ENCODE assay signal across 8 mouse cellular contexts in genomic region chr6:56923726-56924707, GRCm38 (mm10). TPM values are rescaled to one million over a fixed set of nuclear protein-coding genes. Genes with fewer than 3 reads are reported as not detected.
DNase-seq lines count a peak whose midpoint lies in the region; ATAC-seq and TF ChIP-seq lines count a peak whose summit lies in the region.

TSS of gene Nt5c3 (minus strand) at chr6:56923932.
TSS of gene Vmn1r4 (plus strand) at chr6:56924015.

- peak; percentile 98 for ATAC-seq in forebrain, embryonic 11.5 days (replicated peaks; ENCODE audit: low FRiP score)
- ATAC-seq in heart, embryonic 16.5 days (replicated peaks; ENCODE audit: extremely low read depth, insufficient read depth, low FRiP score): peak; percentile 97
- ATAC-seq in liver, embryonic 15.5 days (ENCODE audit: insufficient read depth): peak; percentile 85
- ATAC-seq in neural tube, embryonic 12.5 days (ENCODE audit: low FRiP score, low read depth): peak; percentile 97

- no peak for TF ChIP-seq RAD21 in CH12.LX (IDR thresholded peaks at IDR 0.05; ENCODE audit: low read depth, low read length)

- peaks cover 3 to 14% of the 10 kb centered on the region in 2 experiments; a peak in 3 of 4 replicates for H3K4me1 ChIP-seq in CH12.LX (ENCODE audit: control insufficient read depth in 1 of 2, insufficient read depth in 2 of 2)
- H3K4me1 ChIP-seq in forebrain, embryonic 11.5 days (replicated peaks; ENCODE audit: control insufficient read depth, insufficient read depth, low read length): no peaks in the 10 kb centered on the region
- H3K4me1 ChIP-seq in heart, embryonic 16.5 days (ENCODE audit: control insufficient read depth, insufficient read depth, low read length): peaks cover 20% of the 10 kb centered on the region
- peaks cover 38% of the 10 kb centered on the region for H3K4me1 ChIP-seq in liver, embryonic 15.5 days (replicated peaks)
- H3K4me1 ChIP-seq in neural tube, embryonic 12.5 days: 0 out of 2 replicates have a peak, but pooled peaks cover 3% of the 10 kb centered on the region

- in situ Hi-C loops in CH12.LX (cut with MboI; ENCODE audit: low pct_ligation_motif_present, low pct_unique_long_range_greater_than_20kb, low sequenced_read_pairs): no loop called here

- peak; percentile 58 for TF ChIP-seq POLR2A in CH12.LX (IDR thresholded peaks at IDR 0.05; ENCODE audit: low read depth, low read length)

- H3K36me3 ChIP-seq in CH12.LX (replicated peaks in 1 of 2; ENCODE audit: control insufficient read depth in 1 of 2, insufficient read depth in 1 of 2, low read length in 1 of 2): peaks cover 0 to 2% of the 10 kb centered on the region in 2 experiments
- no peaks in the 10 kb centered on the region for H3K36me3 ChIP-seq in forebrain, embryonic 11.5 days (ENCODE audit: control insufficient read depth, insufficient read depth, low read length)
- no peaks in the 10 kb centered on the region for H3K36me3 ChIP-seq in heart, embryonic 16.5 days (ENCODE audit: control insufficient read depth, insufficient read depth)
- no peaks in the 10 kb centered on the region for H3K36me3 ChIP-seq in liver, embryonic 15.5 days (replicated peaks)
- H3K36me3 ChIP-seq in neural tube, embryonic 12.5 days: no peaks in the 10 kb centered on the region

- H3K4me3 ChIP-seq in CH12.LX (replicated peaks in 1 of 3; ENCODE audit: low read depth in 2 of 3, low read length in 2 of 3, poor library complexity in 1 of 3): peak within 1 kb of the TSS; percentile 74 to 96 (median 82)
- peak within 1 kb of the TSS; percentile 54 for H3K4me3 ChIP-seq in forebrain, embryonic 11.5 days (ENCODE audit: low read depth, low read length)
- H3K4me3 ChIP-seq in heart, embryonic 16.5 days (ENCODE audit: low read length): peak within 1 kb of the TSS; percentile 88
- H3K4me3 ChIP-seq in liver, embryonic 15.5 days (replicated peaks): peak within 1 kb of the TSS; percentile 79
- peak within 1 kb of the TSS; percentile 60 for H3K4me3 ChIP-seq in neural tube, embryonic 12.5 days

- no peaks in the 10 kb centered on the region for H3K27me3 ChIP-seq in CH12.LX (replicated peaks)
- H3K27me3 ChIP-seq in forebrain, embryonic 11.5 days (ENCODE audit: control insufficient read depth, insufficient read depth, low read length): no peaks in the 10 kb centered on the region
- no peaks in the 10 kb centered on the region for H3K27me3 ChIP-seq in heart, embryonic 16.5 days (ENCODE audit: control insufficient read depth, insufficient read depth, low read length)
- no peaks in the 10 kb centered on the region for H3K27me3 ChIP-seq in liver, embryonic 15.5 days
- no peaks in the 10 kb centered on the region for H3K27me3 ChIP-seq in neural tube, embryonic 12.5 days (replicated peaks)

- peak within 1 kb of the TSS; percentile 90 for H3K9ac ChIP-seq in CH12.LX (ENCODE audit: insufficient read depth, low read depth)
- peak within 1 kb of the TSS; percentile 73 for H3K9ac ChIP-seq in forebrain, embryonic 11.5 days (ENCODE audit: low read length)
- H3K9ac ChIP-seq in heart, embryonic 16.5 days (ENCODE audit: low read length): peak within 1 kb of the TSS; percentile 89
- peak within 1 kb of the TSS; percentile 88 for H3K9ac ChIP-seq in liver, embryonic 15.5 days
- peak within 1 kb of the TSS; percentile 72 for H3K9ac ChIP-seq in neural tube, embryonic 12.5 days

- H3K27ac ChIP-seq in CH12.LX (ENCODE audit: insufficient read depth, low read depth): peak within 1 kb of the TSS; percentile 73
- H3K27ac ChIP-seq in forebrain, embryonic 11.5 days (ENCODE audit: low read depth, low read length): peak within 1 kb of the TSS; percentile 25; the same call in 1 of the 2 replicates
- H3K27ac ChIP-seq in heart, embryonic 16.5 days (ENCODE audit: low read length): peak within 1 kb of the TSS; percentile 78
- H3K27ac ChIP-seq in liver, embryonic 15.5 days (replicated peaks): peak within 1 kb of the TSS; percentile 94
- H3K27ac ChIP-seq in neural tube, embryonic 12.5 days: peak within 1 kb of the TSS; percentile 11

- WGBS in forebrain, embryonic 11.5 days: 4% methylated on average over 44 of the region's 64 CpGs
- 2% methylated on average over 64 of the region's 64 CpGs for WGBS in heart, embryonic 16.5 days
- WGBS in liver, embryonic 15.5 days (ENCODE audit: insufficient replicate concordance): 3% methylated on average over 64 of the region's 64 CpGs
- 4% methylated on average over 64 of the region's 64 CpGs for WGBS in neural tube, embryonic 12.5 days

- H3K4me2 ChIP-seq in CH12.LX (ENCODE audit: insufficient read depth, low read depth, poor library complexity, severe bottlenecking): peak within 1 kb of the TSS; percentile 95
- peak within 1 kb of the TSS; percentile 51 for H3K4me2 ChIP-seq in forebrain, embryonic 11.5 days (ENCODE audit: low read depth, low read length, severe bottlenecking)
- peak within 1 kb of the TSS; percentile 64 for H3K4me2 ChIP-seq in heart, embryonic 16.5 days (ENCODE audit: low read depth, low read length)
- H3K4me2 ChIP-seq in liver, embryonic 15.5 days: peak within 1 kb of the TSS; percentile 80
- peak within 1 kb of the TSS; percentile 63 for H3K4me2 ChIP-seq in neural tube, embryonic 12.5 days (replicated peaks)

- TF ChIP-seq EP300 in CH12.LX (IDR thresholded peaks at IDR 0.05; ENCODE audit: low read length): no peak

- peaks cover 12% of the 10 kb centered on the region for H3K79me2 ChIP-seq in CH12.LX (replicated peaks; ENCODE audit: control insufficient read depth, extremely low read depth, insufficient read depth, poor library complexity, severe bottlenecking)

- DNase-seq in CH12.LX (ENCODE audit: extremely low read depth): peak; percentile 92
- peak; percentile 94 for DNase-seq in c-Kit-positive CD71-positive TER-119-negative erythroid progenitor cells, embryonic 14.5 days (ENCODE audit: low read depth)
- peak; percentile 95 for DNase-seq in forebrain, embryonic 11.5 days (ENCODE audit: low spot score)
- peak; percentile 95 to 97 for DNase-seq in kidney, postnatal 36 days
- DNase-seq in telencephalon, adult 2 months (ENCODE audit: low read depth, low spot score): peak; percentile 99

- H3K9me3 ChIP-seq in CH12.LX (replicated peaks; ENCODE audit: low read length): no peaks in the 10 kb centered on the region
- no peaks in the 10 kb centered on the region for H3K9me3 ChIP-seq in forebrain, embryonic 11.5 days (ENCODE audit: control insufficient read depth, low read length)
- H3K9me3 ChIP-seq in heart, embryonic 16.5 days (replicated peaks; ENCODE audit: control insufficient read depth, low read length): no peaks in the 10 kb centered on the region
- H3K9me3 ChIP-seq in liver, embryonic 15.5 days (replicated peaks): no peaks in the 10 kb centered on the region
- no peaks in the 10 kb centered on the region for H3K9me3 ChIP-seq in neural tube, embryonic 12.5 days

- dilution Hi-C loops in CH12.LX (cut with MboI; ENCODE audit: extremely low pct_ligation_motif_present, extremely low pct_unique_long_range_greater_than_20kb, low sequenced_read_pairs): no loop called here

- TF ChIP-seq CTCF in CH12.LX (conservative IDR thresholded peaks at IDR 0.05 in 1 of 2, IDR thresholded peaks at IDR 0.05 in 1 of 2; ENCODE audit: low read depth in 2 of 2, low read length in 2 of 2): no peak

TF ChIP-seq in CH12.LX, 34 proteins besides CTCF, POLR2A, EP300 and RAD21 (continues in another document):
- peak; percentile 89; the same call in 1 of the 2 replicates for TF ChIP-seq KAT2A (IDR thresholded peaks at IDR 0.05; ENCODE audit: insufficient replicate concordance, low read length)
- TF ChIP-seq TBP (conservative IDR thresholded peaks at IDR 0.05; ENCODE audit: low read depth, low read length): peak; percentile 82
- no peak for TF ChIP-seq ZKSCAN1 (IDR thresholded peaks at IDR 0.05; ENCODE audit: borderline replicate concordance, low read depth, low read length)
- TF ChIP-seq CHD2 (IDR thresholded peaks at IDR 0.05; ENCODE audit: low read length): peak; percentile 87
- peak; percentile 88 for TF ChIP-seq MXI1 (IDR thresholded peaks at IDR 0.05; ENCODE audit: low read depth, low read length)
- 0 out of 2 replicates have a peak, but pooled peaks have one; percentile 83 for TF ChIP-seq E2F4 (IDR thresholded peaks at IDR 0.05; ENCODE audit: insufficient replicate concordance, low read depth, low read length)
- TF ChIP-seq JUN (IDR thresholded peaks at IDR 0.05; ENCODE audit: insufficient read depth, low read depth, low read length): no peak
- TF ChIP-seq MEF2A (IDR thresholded peaks at IDR 0.05; ENCODE audit: borderline replicate concordance, low read depth, low read length): peak; percentile 28; the same call in 1 of the 2 replicates
- TF ChIP-seq MAX (IDR thresholded peaks at IDR 0.05; ENCODE audit: low read length): no peak; the same call in 1 of the 2 replicates
- TF ChIP-seq SMC3 (IDR thresholded peaks at IDR 0.05; ENCODE audit: low read depth, low read length): no peak
- 0 out of 2 replicates have a peak, but pooled peaks have one; percentile 16 for TF ChIP-seq IRF4 (IDR thresholded peaks at IDR 0.05; ENCODE audit: low read depth, low read length)
- TF ChIP-seq TCF12 (IDR thresholded peaks at IDR 0.05; ENCODE audit: low read depth, low read length): peak; percentile 61; the same call in 1 of the 2 replicates
- peak; percentile 92 for TF ChIP-seq ELF1 (IDR thresholded peaks at IDR 0.05; ENCODE audit: low read depth, low read length)
- TF ChIP-seq ZMIZ1 (IDR thresholded peaks at IDR 0.05; ENCODE audit: low read depth, low read length): no peak; the same call in 1 of the 2 replicates
- TF ChIP-seq USF1 (IDR thresholded peaks at IDR 0.05; ENCODE audit: low read depth, low read length): no peak
- peak; percentile 54; the same call in 1 of the 2 replicates for TF ChIP-seq POLR2AphosphoS2 (IDR thresholded peaks at IDR 0.05; ENCODE audit: low read depth, low read length)

RNA-seq across cellular contexts. Expression of gene Nt5c3, which starts in this region (rescaled TPM):
- total RNA-seq in CH12.LX (2012; rRNA removed): 23.7 and 23.8 TPM in 2 replicates
- 82.4 and 82.5 TPM in 2 replicates for total RNA-seq in CH12.LX (2014; rRNA removed)
- polyA plus RNA-seq in CH12.LX (2012; ENCODE audit: insufficient read length, low read depth): 36.5 and 38.7 TPM in 2 replicates
- 67.2 and 75.4 TPM in 2 replicates for polyA plus RNA-seq in forebrain, embryonic 11.5 days (2014; fragmentation: Nextera tagmentation; extraction: Ambion mirVana)
- polyA plus RNA-seq in heart, embryonic 16.5 days (2015; fragmentation: Nextera tagmentation; extraction: Ambion mirVana): 70.6 and 77.0 TPM in 2 replicates
- 234 and 240 TPM in 2 replicates for polyA plus RNA-seq in liver, embryonic 15.5 days (2015; fragmentation: Nextera tagmentation; extraction: Ambion mirVana)
- 102 and 106 TPM in 2 replicates for polyA plus RNA-seq in neural tube, embryonic 12.5 days (2016; fragmentation: Nextera tagmentation; extraction: Ambion mirVana)

RNA-seq across cellular contexts. Expression of gene Vmn1r4, which starts in this region (rescaled TPM):
- 0.25 and 0.29 TPM in 2 replicates for total RNA-seq in CH12.LX (2012; rRNA removed)
- 0.11 and 0.41 TPM in 2 replicates for total RNA-seq in CH12.LX (2014; rRNA removed)
- polyA plus RNA-seq in CH12.LX (2012; ENCODE audit: insufficient read length, low read depth): 0.11 and 0.12 TPM in 2 replicates
- polyA plus RNA-seq in forebrain, embryonic 11.5 days (2014; fragmentation: Nextera tagmentation; extraction: Ambion mirVana): 0.27 and 0.68 TPM in 2 replicates
- polyA plus RNA-seq in heart, embryonic 16.5 days (2015; fragmentation: Nextera tagmentation; extraction: Ambion mirVana): 0.16 TPM in 2 replicates
- 0.15 and 0.16 TPM in 2 replicates for polyA plus RNA-seq in liver, embryonic 15.5 days (2015; fragmentation: Nextera tagmentation; extraction: Ambion mirVana)
- polyA plus RNA-seq in neural tube, embryonic 12.5 days (2016; fragmentation: Nextera tagmentation; extraction: Ambion mirVana): 0.41 and 0.46 TPM in 2 replicates

Comparison
In these comparisons a context has a peak if more than half of its experiments do, and no peak if none do; other contexts are left out.
1. Peak in every context shown above with its lines: DNase-seq, ATAC-seq, H3K4me3 ChIP-seq and H3K27ac ChIP-seq.
2. H3K27ac ChIP-seq: peak in every context shown above with its lines; median percentile 94 in liver, embryonic 15.5 days; 78 in heart, embryonic 16.5 days; 73 in CH12.LX; 25 in forebrain, embryonic 11.5 days; 11 in neural tube, embryonic 12.5 days.